Mouse (Mus musculus) liver, adult 2 months (tissue): ENCODE measurements around the gene Cdk12. TPM values are rescaled to one million over a fixed set of nuclear protein-coding genes. Genes with fewer than 3 reads are reported as not detected.
A peak's percentile ranks its signal among the peaks of the same experiment; 100 is the strongest.
"Not testable (repeated sequence)": the region's sequence is repeated elsewhere in the genome, so short reads cannot be mapped to it uniquely, and the experiment has no call there.

Experiments used
- DNase-seq: peaks from one replicate; pipeline ENCODE4 v3.0.0-alpha.2; 2011; ENCODE audit warnings: low read depth, low spot score; ENCODE audit errors: extremely low read depth
- H3K27ac ChIP-seq: fragments of 200-500 bp; replicated peaks from 2 replicates; pipeline ENCODE4 v1.5.1; 2012; ENCODE audit warnings: low read depth, mild to moderate bottlenecking, control low read depth, inconsistent platforms, low read length; ENCODE audit not compliant: insufficient read depth
- H3K27me3 ChIP-seq: fragments of 200-500 bp; 2 replicates; pipeline ENCODE4 v1.6.1; 2012; ENCODE audit warnings: mild to moderate bottlenecking, moderate library complexity, low read length, inconsistent platforms; ENCODE audit not compliant: control insufficient read depth, insufficient read depth
- H3K36me3 ChIP-seq: fragments of 200-500 bp; 2 replicates; pipeline ENCODE4 v1.6.1; 2012; ENCODE audit warnings: low read length, inconsistent platforms; ENCODE audit not compliant: control insufficient read depth, insufficient read depth
- H3K4me1 ChIP-seq: fragments of 200-500 bp; 2 replicates; pipeline ENCODE4 v1.6.1; 2011; ENCODE audit warnings: low read length; ENCODE audit not compliant: control insufficient read depth, insufficient read depth
- H3K4me3 ChIP-seq: fragments of 200-500 bp; 2 replicates; pipeline ENCODE4 v1.5.1; 2011; ENCODE audit warnings: low read depth, mild to moderate bottlenecking, control low read depth, low read length, moderate library complexity; ENCODE audit not compliant: insufficient read depth
- H3K79me2 ChIP-seq: fragments of 200-500 bp; 2 replicates; pipeline ENCODE4 v1.6.1; 2012; ENCODE audit warnings: inconsistent platforms, mild to moderate bottlenecking, low read length, moderate library complexity; ENCODE audit not compliant: control insufficient read depth, insufficient read depth
- H3K9ac ChIP-seq: fragments of 200-500 bp; 2 replicates; pipeline ENCODE4 v1.6.1; 2012; ENCODE audit warnings: low read depth, mild to moderate bottlenecking, control low read depth, inconsistent platforms, low read length
- CTCF ChIP-seq: fragments of 200-500 bp; IDR thresholded peaks from 2 replicates; pipeline ENCODE4 v1.5.1; 2011; ENCODE audit warnings: low read depth, low read length, control low read depth
- POLR2A ChIP-seq: fragments of 200-500 bp; IDR thresholded peaks from 2 replicates; pipeline ENCODE4 v1.6.1; 2011; ENCODE audit warnings: low read length, control low read depth; ENCODE audit not compliant: insufficient read depth; ENCODE audit errors: extremely low read depth
- WGBS: fragments of 180-500 bp; shearing (Covaris S2); methylation state at CpG from one replicate; pipeline ENCODE4 v1.1.7; 2018; 5-methylcytosine and 5-hydroxymethylcytosine counted together
- polyA plus RNA-seq: library from polyadenylated mRNA; depleted of rRNA; stranded (reverse); fragments of >200 nt; gene quantifications from 2 replicates; pipeline ENCODE4 v1.2.3, GENCODE M21; 2012; rRNA removed
- total RNA-seq: library from RNA; depleted of rRNA; stranded (reverse); fragments of >200 nt; gene quantifications from 2 replicates; pipeline ENCODE4 v1.2.3, GENCODE M21; 2014; rRNA removed

The Cdk12 gene
- total RNA-seq (19.5 and 20.3 TPM in 2 replicates), polyA plus RNA-seq (5.8 and 7.9 TPM in 2 replicates)

DNA sequence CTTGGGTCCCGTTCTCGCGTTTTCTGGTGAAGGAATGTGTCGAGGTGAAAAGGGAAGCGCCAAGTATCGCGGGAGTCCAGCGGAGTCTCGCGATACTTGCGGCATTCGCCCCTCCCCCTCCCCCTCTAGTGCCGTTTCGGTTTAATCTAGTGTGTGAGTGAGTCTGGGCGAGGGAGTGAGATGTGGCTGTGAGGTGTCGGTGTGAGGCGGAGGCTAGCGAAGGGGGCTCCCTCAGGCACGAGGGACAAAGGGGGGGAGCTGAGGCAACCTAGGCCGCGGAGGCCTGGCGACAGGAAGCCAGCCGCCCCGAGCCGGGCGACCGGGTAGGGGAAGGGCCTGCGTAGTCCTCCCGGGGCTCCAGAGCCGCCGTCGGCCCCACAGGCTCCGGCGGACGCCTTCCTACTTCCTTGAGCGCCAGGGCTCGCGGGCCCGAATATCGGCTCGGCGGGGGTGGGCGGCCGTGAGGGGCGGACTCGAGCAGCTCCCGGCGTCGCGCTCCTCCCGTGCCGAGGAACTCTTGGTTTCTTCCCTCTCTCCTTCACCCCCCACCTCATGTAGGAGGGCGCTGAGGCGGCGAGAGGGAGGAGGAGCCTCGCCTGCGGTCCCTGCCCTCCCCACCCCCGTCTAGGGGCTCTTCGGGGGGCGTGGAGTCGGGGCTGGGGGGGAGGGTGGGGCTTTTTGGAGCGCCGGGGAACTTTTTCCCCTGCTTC is at the start of gene Cdk12:
Gene Cdk12 (plus strand): TSS at position 419 of the 710 bp plus-strand sequence.
- DNase-seq, result peak; percentile 86
- H3K9ac ChIP-seq, result peak within 1 kb of the TSS; percentile 97
- H3K4me3 ChIP-seq, result peak within 1 kb of the TSS; percentile 91
- H3K4me1 ChIP-seq, result no peaks in the 10 kb centered on the region; the same call in 1 of the 2 replicates
- H3K27me3 ChIP-seq, result no peaks in the 10 kb centered on the region
- TF ChIP-seq POLR2A (peak; percentile 92), CTCF (no peak)
- WGBS, result under 1% methylated on average over 59 of the region's 63 CpGs
- no peaks in the 10 kb centered on the region for H3K36me3 ChIP-seq
- peak within 1 kb of the TSS; percentile 95 for H3K27ac ChIP-seq
- peaks cover 4% of the 10 kb centered on the region; the same call in 1 of the 2 replicates for H3K79me2 ChIP-seq

DNA sequence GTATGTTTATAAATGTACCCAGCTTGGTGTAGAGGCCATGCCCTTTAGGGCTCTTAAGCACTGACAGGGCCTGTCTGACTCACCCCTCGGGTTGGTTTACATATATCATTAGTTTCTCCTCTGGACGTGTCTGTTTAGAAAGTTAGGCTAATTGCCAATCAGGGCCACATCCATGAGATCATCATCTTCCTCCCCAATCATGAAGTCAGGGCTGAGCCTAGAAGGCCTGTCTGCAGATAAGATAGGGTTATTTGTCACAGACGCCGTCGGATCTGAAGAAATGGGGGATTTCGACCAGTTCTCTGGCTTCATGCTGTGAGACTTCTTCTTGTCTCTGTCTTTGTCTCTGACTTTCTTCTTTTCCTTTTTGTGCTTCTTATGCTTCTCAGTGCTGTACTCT is 47.8 kb upstream of the Cdk12 start:
- DNase-seq, result no peak
- no peaks in the 10 kb centered on the region for H3K4me1 ChIP-seq
- TF ChIP-seq CTCF, result no peak
- no peak for TF ChIP-seq POLR2A
- no peak overlapping the region for H3K9ac ChIP-seq
- 80% methylated on average over 6 of the region's 6 CpGs for WGBS
- peaks cover 20% of the 10 kb centered on the region for H3K36me3 ChIP-seq
- H3K79me2 ChIP-seq, result no peaks in the 10 kb centered on the region
- no peak overlapping the region for H3K4me3 ChIP-seq
- no peak overlapping the region for H3K27ac ChIP-seq
- H3K27me3 ChIP-seq, result no peaks in the 10 kb centered on the region

DNA sequence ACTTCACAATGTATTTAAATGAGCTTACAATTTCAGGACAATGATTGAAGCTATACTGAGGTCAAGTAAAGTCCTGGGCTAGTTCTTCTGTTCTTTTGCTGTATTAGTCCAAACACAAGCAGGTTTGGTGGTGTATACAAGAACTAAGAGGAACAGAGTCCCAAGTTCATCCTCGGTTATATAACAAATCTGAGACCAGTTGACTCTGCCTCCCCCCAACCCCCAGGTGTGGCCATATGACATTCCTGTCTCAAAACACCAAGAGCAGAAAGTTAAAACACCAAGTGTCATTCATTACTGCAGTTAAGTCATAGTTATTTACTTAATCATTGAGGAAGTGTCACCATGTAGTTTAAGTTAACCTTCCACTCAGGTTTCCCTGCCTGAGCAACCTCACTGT is 34.5 kb upstream of the Cdk12 start:
- no peaks in the 10 kb centered on the region for H3K79me2 ChIP-seq
- WGBS, result 46% methylated on average over 1 of the region's 1 CpGs
- TF ChIP-seq POLR2A, result no peak
- TF ChIP-seq CTCF, result no peak
- H3K27ac ChIP-seq, result no peak overlapping the region
- no peaks in the 10 kb centered on the region for H3K27me3 ChIP-seq
- H3K4me1 ChIP-seq, result no peaks in the 10 kb centered on the region
- H3K9ac ChIP-seq, result no peak overlapping the region
- H3K4me3 ChIP-seq, result no peak overlapping the region
- H3K36me3 ChIP-seq, result peaks cover 61% of the 10 kb centered on the region
- DNase-seq, result no peak

DNA sequence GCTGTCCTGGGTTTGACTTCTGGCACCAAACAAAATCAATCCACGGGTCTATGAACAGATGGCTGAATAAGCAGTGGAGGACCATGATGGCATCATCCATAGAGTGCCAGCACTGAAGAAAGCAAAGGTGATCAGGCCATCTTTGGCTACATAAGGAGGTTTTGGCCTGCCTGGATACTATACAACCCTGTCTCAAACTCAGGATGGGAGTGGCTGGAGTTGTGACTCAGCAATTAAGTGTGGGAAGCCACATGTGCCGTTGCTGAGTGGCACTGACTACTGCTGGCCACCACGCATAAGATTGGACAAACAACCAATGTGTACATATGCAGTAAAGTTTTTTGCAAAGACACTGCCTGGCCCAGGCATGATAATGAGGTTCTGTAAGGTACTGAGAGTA is 20.7 kb upstream of the Cdk12 start:
- H3K4me1 ChIP-seq, H3K27ac ChIP-seq, H3K9ac ChIP-seq, H3K27me3 ChIP-seq, H3K79me2 ChIP-seq, DNase-seq, H3K4me3 ChIP-seq: not testable (repeated sequence)
- H3K36me3 ChIP-seq, result peaks cover 38% of the 10 kb centered on the region
- 80% methylated on average over 3 of the region's 3 CpGs for WGBS

DNA sequence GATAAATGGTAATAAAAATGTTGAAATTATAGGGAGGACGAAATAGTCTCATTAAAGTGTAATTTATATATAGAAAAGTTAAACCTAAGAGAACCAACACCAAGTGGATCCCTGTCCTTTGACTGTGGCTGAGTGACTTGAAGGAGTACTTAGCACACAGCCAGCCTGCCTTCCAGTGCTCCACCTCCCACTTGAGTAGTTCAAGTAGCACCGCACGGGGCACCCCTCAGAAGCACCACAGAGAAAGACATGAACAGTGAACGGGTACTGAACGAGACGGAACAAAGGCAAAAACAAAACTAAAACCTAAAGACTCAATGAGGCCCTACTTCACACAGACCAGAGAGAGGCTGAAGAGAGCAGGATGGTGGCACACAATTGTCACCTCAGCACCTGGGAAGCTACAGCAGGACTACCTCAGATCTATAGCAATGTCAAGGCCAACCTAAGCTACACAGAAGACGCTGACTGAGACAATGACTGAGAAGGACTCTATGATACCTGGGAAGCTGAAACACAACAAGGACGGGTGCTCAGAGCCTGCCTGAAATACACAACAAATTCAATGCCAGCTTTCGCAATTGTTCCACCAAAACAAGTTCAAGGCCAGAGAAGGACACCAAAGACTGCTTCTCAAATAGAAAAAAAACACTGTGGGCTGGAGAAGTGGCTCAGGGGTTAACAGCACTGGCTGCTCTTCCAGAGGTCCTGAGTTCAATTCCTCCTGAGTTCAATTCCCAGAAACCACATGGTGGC is 15.0 kb upstream of the Cdk12 start:
- 63% methylated on average over 9 of the region's 9 CpGs for WGBS
- no peak overlapping the region for H3K4me3 ChIP-seq
- peaks cover 32% of the 10 kb centered on the region for H3K36me3 ChIP-seq

More for the DNA sequence above, 15.0 kb upstream of the Cdk12 start:
- DNase-seq, result peak; percentile 80
- Histone ChIP-seq H3K4me1 (peaks cover 4% of the 10 kb centered on the region), H3K79me2 (peaks cover 26% of the 10 kb centered on the region; the same call in 1 of the 2 replicates), H3K9ac (no peak overlapping the region), H3K27ac (peak overlapping the region; percentile 74), H3K27me3 (no peaks in the 10 kb centered on the region)
- no peak for TF ChIP-seq POLR2A
- no peak for TF ChIP-seq CTCF
